Mouse (Mus musculus) myocyte (in vitro differentiated cells): ENCODE measurements around the gene Olfr765. TPM values are rescaled to one million over a fixed set of nuclear protein-coding genes. Genes with fewer than 3 reads are reported as not detected.
"Not testable (repeated sequence)": the region's sequence is repeated elsewhere in the genome, so short reads cannot be mapped to it uniquely, and the experiment has no call there.

Source experiments
- H3K27me3 ChIP-seq: one replicate; pipeline ENCODE4 v1.6.1; 2011; ENCODE audit not compliant: control insufficient read depth, insufficient read depth, insufficient read length
- H3K36me3 ChIP-seq: one replicate; pipeline ENCODE4 v1.6.1; 2011; ENCODE audit not compliant: control insufficient read depth, insufficient read depth
- H3K4me2 ChIP-seq: one replicate; pipeline ENCODE4 v1.6.1; 2011; ENCODE audit warnings: low read depth, control low read depth
- H3K4me3 ChIP-seq: one replicate; pipeline ENCODE4 v1.5.1; 2011; ENCODE audit warnings: mild to moderate bottlenecking, control low read depth, moderate library complexity
- H3K79me2 ChIP-seq: one replicate; pipeline ENCODE4 v1.6.1; 2011; ENCODE audit not compliant: control insufficient read depth, insufficient read depth
- H3ac ChIP-seq: one replicate; pipeline ENCODE4 v1.6.1; 2011; ENCODE audit not compliant: control insufficient read depth, insufficient read length
- CEBPB ChIP-seq: IDR thresholded peaks from 2 replicates; pipeline ENCODE4 v1.6.1; 2011; ENCODE audit warnings: mild to moderate bottlenecking, moderate library complexity; ENCODE audit not compliant: poor library complexity, insufficient read depth, severe bottlenecking
- E2F4 ChIP-seq: IDR thresholded peaks from one replicate; pipeline ENCODE4 v1.6.1; 2011; ENCODE audit warnings: mild to moderate bottlenecking, control low read depth, moderate library complexity; ENCODE audit not compliant: insufficient read depth
- MAX ChIP-seq: IDR thresholded peaks from one replicate; pipeline ENCODE4 v1.6.1; 2011; ENCODE audit warnings: low read depth, mild to moderate bottlenecking, control low read depth
- MYOD1 ChIP-seq, 3 experiments: IDR thresholded peaks; one replicate each; pipeline ENCODE4 v1.6.1; 2011; ENCODE audit warnings: control low read depth in 2 of 3, low read depth in 2 of 3, mild to moderate bottlenecking in 2 of 3, moderate library complexity in 1 of 3; ENCODE audit not compliant: insufficient read length in 2 of 3, control insufficient read depth in 1 of 3
- MYOG ChIP-seq, 3 experiments: IDR thresholded peaks; one replicate each; pipeline ENCODE4 v1.6.1; 2011; ENCODE audit warnings: control low read depth in 2 of 3, low read depth in 2 of 3, mild to moderate bottlenecking in 2 of 3; ENCODE audit not compliant: insufficient read length in 2 of 3, control insufficient read depth in 1 of 3, insufficient read depth in 1 of 3
- POLR2A ChIP-seq: IDR thresholded peaks from one replicate; pipeline ENCODE4 v1.6.1; 2011; ENCODE audit warnings: low read depth, mild to moderate bottlenecking, control low read depth, moderate library complexity; ENCODE audit not compliant: insufficient read length
- POLR2AphosphoS2 ChIP-seq: IDR thresholded peaks from one replicate; pipeline ENCODE4 v1.6.1; 2011; ENCODE audit warnings: low read depth, control low read depth; ENCODE audit not compliant: insufficient read length
- REST ChIP-seq: IDR thresholded peaks from one replicate; pipeline ENCODE4 v1.6.1; 2011; ENCODE audit warnings: mild to moderate bottlenecking, control low read depth, moderate library complexity; ENCODE audit not compliant: insufficient read depth, insufficient read length
- SRF ChIP-seq: IDR thresholded peaks from one replicate; pipeline ENCODE4 v1.6.1; 2011; ENCODE audit warnings: low read depth; ENCODE audit not compliant: control insufficient read depth, insufficient read length
- TCF12 ChIP-seq: IDR thresholded peaks from one replicate; pipeline ENCODE4 v1.6.1; 2011; ENCODE audit warnings: mild to moderate bottlenecking, control low read depth; ENCODE audit not compliant: poor library complexity, insufficient read depth, severe bottlenecking
- TCF3 ChIP-seq: IDR thresholded peaks from one replicate; pipeline ENCODE4 v1.6.1; 2011; ENCODE audit warnings: low read depth, control low read depth; ENCODE audit not compliant: insufficient read length
- USF1 ChIP-seq: IDR thresholded peaks from one replicate; pipeline ENCODE4 v1.6.1; 2011; ENCODE audit warnings: low read depth, mild to moderate bottlenecking, control low read depth, moderate library complexity
- polyA plus RNA-seq: library from polyadenylated mRNA; unstranded; fragments of >200 nt; fragmentation: generic; extraction: Trizol; gene quantifications from one replicate; pipeline ENCODE4 v1.2.1, GENCODE M21; 2012; ENCODE audit warnings: missing spikeins

The Olfr765 gene
- polyA plus RNA-seq, 1 experiment = not detected

- Histone ChIP-seq H3K4me3 (no peak overlapping the region), H3ac (no peak overlapping the region), H3K79me2 (no peaks in the 10 kb centered on the region), H3K4me2 (no peak overlapping the region), H3K36me3 (no peaks in the 10 kb centered on the region), H3K27me3 (no peaks in the 10 kb centered on the region)
- TF ChIP-seq USF1 (no peak), MYOG (IDR thresholded peaks at IDR 0.05; ENCODE audit: control insufficient read depth in 1 of 3, insufficient read depth in 1 of 3, insufficient read length in 2 of 3, low read depth in 2 of 3) (no peak), E2F4 (no peak), MAX (no peak), CEBPB (no peak)
Measured at GRCm38 (mm10) chr10:129028343-129028742, 21.5 kb downstream of the Olfr765 start.

- H3K4me3 ChIP-seq = no peak overlapping the region
- no peak overlapping the region for H3ac ChIP-seq
- no peaks in the 10 kb centered on the region for H3K79me2 ChIP-seq
- TF ChIP-seq TCF3 = no peak
- H3K4me2 ChIP-seq = no peak overlapping the region
- H3K36me3 ChIP-seq = no peaks in the 10 kb centered on the region
- no peaks in the 10 kb centered on the region for H3K27me3 ChIP-seq
Measured at GRCm38 (mm10) chr10:129026018-129026662, 23.7 kb downstream of the Olfr765 start.

GRCm38 (mm10) chr10:129023319-129023718 lies 26.5 kb downstream of the Olfr765 start:
- Histone ChIP-seq H3K36me3 (no peaks in the 10 kb centered on the region), H3K4me3 (no peak overlapping the region), H3K27me3 (no peaks in the 10 kb centered on the region), H3K79me2 (no peaks in the 10 kb centered on the region), H3K4me2 (no peak overlapping the region), H3ac (no peak overlapping the region)
- TF ChIP-seq TCF12 (no peak), E2F4 (no peak), POLR2AphosphoS2 (no peak), MAX (no peak), TCF3 (no peak), REST (no peak), POLR2A (no peak), MYOG (IDR thresholded peaks at IDR 0.05; ENCODE audit: control insufficient read depth in 1 of 3, insufficient read depth in 1 of 3, insufficient read length in 2 of 3, low read depth in 2 of 3) (no peak), SRF (no peak), MYOD1 (IDR thresholded peaks at IDR 0.05; ENCODE audit: control insufficient read depth in 1 of 3, insufficient read length in 2 of 3, low read depth in 2 of 3) (no peak), USF1 (no peak), CEBPB (no peak)

GRCm38 (mm10) chr10:129014477-129014876 lies 35.3 kb downstream of the Olfr765 start:
- no peaks in the 10 kb centered on the region for H3K36me3 ChIP-seq
- H3K4me2 ChIP-seq = no peak overlapping the region
- H3ac ChIP-seq = no peak overlapping the region
- TF ChIP-seq MYOG (IDR thresholded peaks at IDR 0.05; ENCODE audit: control insufficient read depth in 1 of 3, insufficient read depth in 1 of 3, insufficient read length in 2 of 3, low read depth in 2 of 3) (no peak), POLR2A (no peak), POLR2AphosphoS2 (no peak), CEBPB (no peak), TCF3 (no peak), MAX (no peak)
- no peaks in the 10 kb centered on the region for H3K79me2 ChIP-seq
- no peak overlapping the region for H3K4me3 ChIP-seq
- no peaks in the 10 kb centered on the region for H3K27me3 ChIP-seq

GRCm38 (mm10) chr10:129011511-129011910 lies 38.3 kb downstream of the Olfr765 start:
- not testable (repeated sequence) for H3K79me2 ChIP-seq, H3K4me2 ChIP-seq, H3ac ChIP-seq, H3K27me3 ChIP-seq, H3K36me3 ChIP-seq, H3K4me3 ChIP-seq

- Histone ChIP-seq H3K36me3 (no peaks in the 10 kb centered on the region), H3K4me3 (no peak within 1 kb of the TSS), H3K4me2 (no peak within 1 kb of the TSS), H3ac (no peak within 1 kb of the TSS), H3K79me2 (no peaks in the 10 kb centered on the region), H3K27me3 (no peaks in the 10 kb centered on the region)
- no peak for TF ChIP-seq TCF3
- no peak for TF ChIP-seq REST
- TF ChIP-seq CEBPB = no peak
- TF ChIP-seq SRF = no peak
- TF ChIP-seq E2F4 = no peak
- TF ChIP-seq TCF12 = no peak
- TF ChIP-seq USF1 = no peak
- TF ChIP-seq MYOG (IDR thresholded peaks at IDR 0.05; ENCODE audit: control insufficient read depth in 1 of 3, insufficient read depth in 1 of 3, insufficient read length in 2 of 3, low read depth in 2 of 3) = no peak
- no peak for TF ChIP-seq POLR2A
- TF ChIP-seq MYOD1 (IDR thresholded peaks at IDR 0.05; ENCODE audit: control insufficient read depth in 1 of 3, insufficient read length in 2 of 3, low read depth in 2 of 3) = no peak
- TF ChIP-seq POLR2AphosphoS2 = no peak
- no peak for TF ChIP-seq MAX
Measured at GRCm38 (mm10) chr10:129010288-129010841, 39.4 kb downstream of the Olfr765 start, which contains the start of gene Olfr763. Gene Olfr763, plus strand, starts transcription at chr10:129010791.
